Mouse (Mus musculus) adrenal gland, adult 8-10 months (tissue): Measurements from ENCODE around the gene Gm38655. TPM values are rescaled to one million over a fixed set of nuclear protein-coding genes. Genes with fewer than 3 reads are reported as not detected.

ENCODE experiments used
- DNase-seq: peaks from one replicate; pipeline ENCODE4 v3.0.0; 2022
- total RNA-seq, 4 experiments: library from RNA; stranded (reverse); gene quantifications; 2 replicates each; pipeline ENCODE4 v1.2.4; 2022

Gene Gm38655
- under 1 TPM in 3 of 4 experiments, not detected in 1; 0.40 to 0.67 (median 0.42) TPM for total RNA-seq

- no peak for DNase-seq
Observed at GRCm38 (mm10) chr17:25175411-25175810, at the start of gene Gm38655. Gene Gm38655, minus strand, starts transcription at chr17:25175471.

DNA sequence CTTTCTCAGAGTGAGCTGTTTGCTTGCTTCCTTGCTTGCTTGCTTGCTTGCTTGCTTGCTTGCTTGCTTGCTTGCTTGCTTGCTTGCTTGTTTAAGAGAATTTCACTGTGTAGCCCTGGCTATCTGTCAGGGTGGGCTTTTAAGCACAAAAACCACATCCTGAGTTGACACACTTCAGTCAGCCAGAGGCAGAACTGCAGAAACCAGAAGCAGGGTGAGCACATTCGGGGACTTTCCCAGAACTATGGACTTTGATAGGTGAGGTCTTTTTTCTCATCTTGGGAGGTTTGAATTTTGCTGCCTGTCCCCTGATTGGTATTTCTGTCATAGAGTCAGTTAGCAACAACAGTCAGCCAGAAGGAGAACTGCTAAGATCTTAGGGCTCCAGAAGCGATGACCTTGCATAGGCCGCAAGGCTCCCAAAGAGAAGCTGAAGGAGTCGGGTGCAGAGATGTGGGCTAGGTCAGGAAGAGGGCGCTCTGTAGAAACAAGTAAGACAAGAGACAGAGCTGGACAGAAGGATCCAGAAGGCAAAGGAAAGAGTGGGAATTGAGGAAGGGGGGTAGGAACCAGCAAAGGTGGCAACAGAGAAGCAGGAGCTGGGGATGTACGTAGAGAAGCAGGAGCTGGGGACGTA is 49.4 kb upstream of the Gm38655 start:
- no peak for DNase-seq

DNA sequence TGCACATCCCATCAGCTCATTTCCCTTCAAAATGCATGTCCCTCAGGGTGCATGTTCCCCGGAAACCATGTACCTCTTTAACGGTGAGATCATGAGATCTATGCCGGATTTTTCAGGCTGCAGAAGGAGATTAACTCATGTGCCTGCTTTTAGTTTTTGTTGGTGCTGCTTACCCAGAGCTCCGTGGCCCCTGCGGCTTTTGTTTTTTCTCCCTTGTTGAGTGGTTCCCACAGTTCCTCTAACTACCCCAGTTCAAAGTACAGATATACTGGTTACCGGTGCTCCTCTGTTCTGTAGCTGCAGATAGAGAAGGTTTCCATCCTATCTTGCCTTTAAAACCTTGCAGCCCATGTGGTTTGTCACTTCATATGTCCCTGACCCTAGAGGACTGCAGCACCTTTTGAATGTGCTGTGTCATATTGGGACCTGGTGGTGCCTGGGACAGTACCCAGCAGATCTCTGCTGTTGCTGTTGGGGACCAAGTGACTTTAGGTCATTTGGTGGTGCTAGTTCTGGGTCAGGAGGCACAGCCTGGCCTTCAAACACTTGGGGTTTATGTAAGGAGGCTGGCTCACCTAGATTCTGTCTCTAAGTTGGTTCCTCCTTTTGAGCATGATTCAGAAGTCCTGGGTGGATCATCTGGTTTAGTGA is 47.8 kb upstream of the Gm38655 start:
- no peak for DNase-seq

DNA sequence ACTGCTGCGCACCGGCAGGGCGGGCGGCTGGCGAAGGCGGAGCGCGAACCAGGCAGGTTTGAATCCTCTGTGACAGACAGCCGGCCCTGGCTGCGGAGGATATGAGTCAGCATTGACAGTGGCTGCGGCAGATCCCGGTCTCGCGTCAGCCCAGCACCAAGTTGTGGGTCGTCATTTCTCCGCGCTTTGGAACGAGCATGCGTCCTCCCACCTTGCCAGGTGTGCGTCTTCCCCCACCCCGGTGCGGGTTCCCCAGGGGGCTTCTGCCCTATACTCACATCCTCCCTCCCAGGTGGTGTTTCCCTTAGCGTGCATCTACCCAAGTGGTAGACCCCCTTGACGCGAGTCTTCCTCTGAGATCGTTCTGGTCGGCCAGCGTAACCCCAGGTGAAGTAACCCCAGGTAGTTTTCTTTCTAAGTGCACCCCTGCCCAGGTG is 47.3 kb upstream of the Gm38655 start:
- peak; percentile 29 for DNase-seq

- DNase-seq = peak; percentile 50
Observed at GRCm38 (mm10) chr17:25221821-25222503, 46.7 kb upstream of the Gm38655 start.

DNA sequence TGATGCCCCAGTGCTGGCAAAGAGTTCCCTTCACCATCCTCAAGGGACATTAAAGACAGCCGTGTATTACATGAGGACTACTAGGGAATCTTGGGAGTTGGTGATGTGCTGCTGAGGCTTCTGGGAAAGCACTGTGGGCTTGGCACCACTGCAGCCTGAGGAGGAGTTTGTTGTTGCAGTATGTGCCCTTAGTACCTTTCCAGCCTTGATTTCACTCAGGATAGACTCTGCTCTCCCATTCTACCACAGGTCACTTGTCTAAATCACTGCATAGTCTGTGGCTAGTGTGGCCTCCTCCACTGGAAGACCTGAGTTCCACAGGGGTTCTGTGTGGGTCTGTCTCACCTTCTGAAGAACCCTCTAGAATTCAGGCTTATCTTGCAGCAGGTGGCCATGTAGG is 45.5 kb upstream of the Gm38655 start:
- DNase-seq = no peak

DNA sequence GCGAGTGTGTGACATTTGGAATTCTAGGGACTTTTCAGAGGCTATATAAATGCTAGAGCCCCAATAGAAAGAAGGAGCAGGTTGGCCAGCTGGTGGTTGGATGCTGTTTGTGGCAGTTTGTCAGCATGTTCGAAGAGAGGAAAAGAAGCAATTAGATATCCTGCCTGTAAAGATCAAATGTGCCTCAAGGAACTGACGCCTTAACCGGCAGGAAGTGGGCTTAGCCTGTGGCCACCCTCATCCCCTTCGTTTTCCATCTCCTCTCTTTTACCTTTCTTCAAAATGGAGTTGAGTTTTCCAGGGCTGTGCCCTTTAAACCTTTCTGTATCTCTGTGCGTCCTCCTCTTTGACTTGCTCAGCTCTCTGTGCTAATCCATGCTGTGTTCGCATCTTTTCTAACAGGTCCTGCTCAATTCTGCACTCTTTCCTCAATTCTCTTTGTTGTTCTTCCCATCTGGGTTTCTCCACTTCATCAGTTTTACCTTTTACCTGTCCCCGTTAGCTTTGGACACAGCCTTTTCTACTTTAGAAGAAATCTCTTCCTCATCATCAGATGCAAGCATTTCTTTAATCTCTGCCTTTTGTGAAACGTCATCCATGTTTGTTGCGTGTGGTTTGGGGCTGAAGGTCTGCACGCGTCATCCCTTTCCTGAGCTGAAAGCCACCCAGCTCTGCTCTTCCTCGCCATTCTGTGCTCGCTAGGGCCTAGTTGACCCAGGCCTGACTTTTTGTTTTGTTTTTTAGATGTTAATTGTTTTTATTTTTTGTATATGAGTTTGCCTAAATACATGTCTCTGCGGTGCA is 44.4 kb upstream of the Gm38655 start:
- DNase-seq = no peak

DNA sequence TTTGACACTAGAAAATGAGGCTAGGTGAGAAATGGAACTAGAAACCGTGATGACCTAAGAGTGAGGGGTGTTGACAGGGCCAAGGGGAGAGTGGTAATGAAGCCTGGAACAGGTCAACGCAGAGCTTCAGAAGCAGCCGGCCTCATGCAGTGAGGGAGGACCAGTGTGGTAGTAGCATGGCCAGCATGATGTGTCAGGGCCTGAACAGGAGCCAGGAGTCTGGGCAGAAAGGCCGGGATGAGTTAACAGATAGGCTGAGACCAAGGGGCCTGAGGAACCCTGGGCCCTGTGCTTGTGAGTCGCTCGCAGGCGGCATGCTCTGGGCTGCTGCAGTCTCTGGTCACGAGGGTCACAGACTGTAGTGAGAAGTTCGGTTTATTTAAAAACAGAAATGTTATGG is 43.7 kb upstream of the Gm38655 start:
- no peak for DNase-seq

DNA sequence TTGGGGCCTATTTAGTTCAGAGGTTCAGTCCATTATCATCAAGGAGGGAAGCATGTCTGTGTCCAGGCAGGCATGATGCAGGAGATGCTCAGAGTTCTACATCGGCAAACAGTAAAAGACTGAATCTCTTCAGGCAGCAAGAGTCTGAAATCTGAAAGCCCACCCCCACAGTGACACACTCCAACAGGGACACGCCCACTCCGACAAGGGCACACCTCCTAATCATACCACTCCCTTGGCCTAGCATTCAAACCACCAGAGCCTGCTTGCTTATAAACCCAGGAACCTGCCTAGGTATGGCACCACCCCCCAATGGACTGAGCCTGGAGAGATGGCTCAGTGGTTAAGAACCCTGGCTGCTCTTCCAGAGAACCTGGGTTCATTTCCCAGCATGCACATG is 40.2 kb upstream of the Gm38655 start:
- DNase-seq = no peak

DNA sequence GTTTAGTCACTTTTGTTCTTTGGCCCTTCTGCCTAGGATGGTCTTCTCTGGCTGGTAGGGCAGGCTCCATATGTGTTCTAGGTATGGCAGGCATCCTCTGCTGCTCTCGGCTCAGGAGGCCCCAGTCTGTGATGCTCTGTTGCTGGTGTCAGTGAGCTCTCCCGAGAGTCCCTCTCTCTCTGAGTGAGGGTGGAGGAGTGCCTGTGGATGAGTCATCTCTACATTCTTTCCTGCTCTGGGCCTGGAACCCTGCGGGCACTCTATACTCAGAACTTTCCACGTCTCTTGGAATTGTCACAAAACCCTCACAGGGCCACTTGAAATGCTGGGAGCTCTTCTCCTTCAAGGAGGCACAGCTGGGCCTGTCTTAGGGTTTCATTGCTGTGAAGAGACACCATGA is 36.4 kb upstream of the Gm38655 start:
- DNase-seq = no peak

DNA sequence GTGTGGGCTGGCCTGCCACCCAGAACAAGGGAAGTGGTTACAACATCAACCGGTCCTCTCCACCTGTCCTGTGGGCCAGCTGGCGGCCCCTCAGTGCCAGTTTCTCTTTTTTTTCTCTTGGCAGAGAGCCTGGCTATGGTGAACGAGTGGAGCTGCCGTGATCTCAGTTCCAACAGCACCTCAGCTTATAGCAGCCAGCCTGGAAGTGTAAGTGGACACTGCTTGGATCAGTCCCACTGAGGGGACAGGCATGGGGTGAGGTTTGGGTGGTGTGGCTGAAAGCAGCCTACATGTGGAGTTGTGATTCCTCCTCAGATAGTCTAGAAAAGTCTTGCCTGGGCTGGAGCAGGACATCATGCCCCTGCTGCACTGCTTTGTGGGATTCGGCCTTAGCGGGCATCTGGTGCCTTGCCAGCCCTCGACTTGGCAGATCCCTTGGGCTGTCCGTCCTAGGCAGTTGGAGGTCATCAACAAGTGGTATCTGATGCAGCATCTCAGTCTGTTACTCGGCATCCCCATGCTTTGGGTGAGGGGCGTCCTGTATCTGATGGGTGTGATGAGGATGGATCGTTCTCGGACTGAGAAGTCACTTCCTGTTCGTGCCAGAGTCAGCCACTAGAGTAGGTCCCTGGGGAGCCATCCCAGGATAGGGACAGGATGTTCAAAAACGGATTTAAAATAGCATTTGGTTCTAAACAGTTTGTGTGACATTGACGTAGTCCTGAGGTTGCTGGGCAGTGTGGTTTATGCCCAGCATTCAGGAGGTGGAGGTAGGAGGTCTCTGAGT is 35.6 kb upstream of the Gm38655 start:
- DNase-seq = no peak

- no peak for DNase-seq
Observed at GRCm38 (mm10) chr17:25210006-25210405, 34.7 kb upstream of the Gm38655 start.

DNA sequence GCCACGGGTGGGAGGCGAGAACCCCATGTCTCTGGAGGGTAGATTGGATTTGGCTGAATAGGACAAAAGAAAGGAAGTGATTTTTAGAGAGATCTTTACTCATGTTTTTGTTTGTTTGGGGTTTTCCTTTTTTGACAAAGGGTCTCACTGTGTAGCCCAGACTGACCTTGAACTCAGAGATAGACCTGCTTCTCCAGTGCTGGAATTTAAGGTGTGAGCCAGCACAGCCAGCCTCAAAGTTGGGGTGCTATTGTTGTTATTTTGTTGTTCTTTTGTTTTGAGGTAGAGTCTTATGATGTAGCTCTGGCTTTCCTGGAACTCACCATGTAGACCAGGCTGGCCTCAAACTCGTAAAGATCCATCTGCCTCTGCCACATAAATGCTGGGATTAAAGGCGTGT is 27.1 kb upstream of the Gm38655 start:
- no peak for DNase-seq

GRCm38 (mm10) chr17:25189091-25189490 is 13.8 kb upstream of the Gm38655 start:
- no peak for DNase-seq

GRCm38 (mm10) chr17:25188150-25189031 is 13.1 kb upstream of the Gm38655 start, which contains the start of gene Unkl:
Gene Unkl, plus strand, starts transcription at chr17:25188397.
- DNase-seq = peak; percentile 63

GRCm38 (mm10) chr17:25187784-25188149 is 12.5 kb upstream of the Gm38655 start:
- DNase-seq = no peak

DNA sequence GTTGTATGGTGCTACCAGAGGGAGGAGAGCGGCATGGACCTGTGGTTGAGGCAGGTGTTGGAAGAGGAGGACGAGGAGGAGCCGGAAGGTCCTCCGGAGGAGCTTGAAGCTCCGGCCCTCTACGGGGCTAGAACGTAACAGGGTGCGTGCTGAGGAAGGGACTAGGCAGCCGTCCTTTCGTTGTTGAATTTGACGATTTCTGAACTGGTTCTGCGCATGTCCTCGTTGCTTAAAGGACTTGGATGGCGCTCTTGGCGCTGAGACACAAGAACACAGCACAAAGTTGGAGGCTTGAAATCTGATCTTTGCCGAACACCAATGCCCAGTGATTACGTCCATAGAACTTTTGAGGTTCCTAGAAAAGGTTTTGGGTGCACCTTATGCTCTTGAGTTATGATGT is 9.7 kb upstream of the Gm38655 start:
- DNase-seq = no peak

- peak; percentile 97 for DNase-seq
Observed at GRCm38 (mm10) chr17:25184129-25184691, 8.9 kb upstream of the Gm38655 start, which contains the start of gene BC003965. Gene BC003965, plus strand, starts transcription at chr17:25184554.

GRCm38 (mm10) chr17:25183232-25183631 is 8.0 kb upstream of the Gm38655 start:
- DNase-seq = no peak

GRCm38 (mm10) chr17:25172558-25172957 is 2.7 kb downstream of the Gm38655 start:
- DNase-seq = no peak

- DNase-seq = no peak
Observed at GRCm38 (mm10) chr17:25169706-25170105, 5.6 kb downstream of the Gm38655 start.
